Mouse (Mus musculus): ENCODE data around the gene Stk32c. TPM values are rescaled to one million over a fixed set of nuclear protein-coding genes. Genes with fewer than 3 reads are reported as not detected.
A peak's percentile ranks its signal among the peaks of the same experiment; 100 is the strongest.

The Stk32c gene
- total and polyA plus RNA-seq, 3 experiments, result 0.21 TPM; not detected in 2

DNA sequence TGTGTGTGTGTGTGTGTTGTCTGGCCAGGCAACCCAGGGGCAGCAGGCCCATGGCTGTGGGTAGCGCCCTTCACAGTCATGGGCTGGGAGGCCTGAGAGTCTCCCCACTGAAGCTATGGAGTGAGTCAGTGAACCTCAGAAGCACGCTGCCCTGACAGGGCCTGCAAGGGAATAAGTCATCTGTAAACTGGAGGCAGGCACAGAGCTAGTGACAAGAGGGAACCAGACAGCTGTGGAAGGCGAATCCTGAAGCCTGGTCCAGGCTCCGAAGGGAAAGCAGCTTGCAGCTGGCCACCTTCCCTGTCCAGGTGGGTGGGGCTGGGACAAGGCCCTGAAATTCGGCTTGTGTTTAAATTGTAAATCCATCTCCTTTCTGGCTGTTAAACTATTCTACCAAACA lies 33.0 kb upstream of the Stk32c start:
- Histone ChIP-seq H3K4me1 (ENCODE audit: control insufficient read depth in 1 of 2, insufficient read depth in 2 of 2, low read length in 2 of 2) (peaks cover 4 to 12% of the 10 kb centered on the region in 2 experiments; a peak in 3 of 4 replicates), H3K9ac (ENCODE audit: control insufficient read depth, low read depth, low read length, poor library complexity, severe bottlenecking) (no peak overlapping the region), H3K27ac (ENCODE audit: control insufficient read depth, low read depth, low read length) (no peak overlapping the region), H3K36me3 (ENCODE audit: control insufficient read depth in 1 of 2, insufficient read depth in 2 of 2, low read length in 2 of 2) (0 out of 4 replicates have a peak, but pooled peaks cover 0 to 3% of the 10 kb centered on the region in 2 experiments), H3K27me3 (ENCODE audit: control insufficient read depth in 1 of 2, insufficient read depth in 2 of 2, low read length in 2 of 2) (no peaks in the 10 kb centered on the region; a peak in 2 of 4 replicates), H3K9me3 (replicated peaks; ENCODE audit: insufficient read depth, low read length) (no peaks in the 10 kb centered on the region), H3K4me3 (ENCODE audit: control insufficient read depth in 1 of 2, insufficient read depth in 1 of 2, low read depth in 2 of 2, low read length in 2 of 2) (no peak overlapping the region), H3K79me2 (ENCODE audit: control insufficient read depth, insufficient read depth, low read length, poor library complexity) (peaks cover 7% of the 10 kb centered on the region; the same call in 1 of the 2 replicates)
- DNase-seq (ENCODE audit: low read depth, low spot score), result no peak
- TF ChIP-seq KAT2A (conservative IDR thresholded peaks at IDR 0.05; ENCODE audit: low read depth, low read length) (no peak), MAX (IDR thresholded peaks at IDR 0.05; ENCODE audit: low read length) (no peak), JUND (IDR thresholded peaks at IDR 0.05; ENCODE audit: low read depth, low read length) (no peak), UBTF (IDR thresholded peaks at IDR 0.05; ENCODE audit: borderline replicate concordance, insufficient read depth, low read depth, low read length) (no peak), USF1 (IDR thresholded peaks at IDR 0.05; ENCODE audit: low read depth, low read length) (no peak), CHD1 (IDR thresholded peaks at IDR 0.05; ENCODE audit: low read depth, low read length) (no peak), GABPA (IDR thresholded peaks at IDR 0.05; ENCODE audit: low read depth, low read length) (no peak), ZKSCAN1 (IDR thresholded peaks at IDR 0.05; ENCODE audit: low read depth, low read length) (no peak), MYC (IDR thresholded peaks at IDR 0.05; ENCODE audit: low read depth, low read length) (no peak), RAD21 (IDR thresholded peaks at IDR 0.05; ENCODE audit: low read depth, low read length) (no peak), E2F4 (IDR thresholded peaks at IDR 0.05; ENCODE audit: borderline replicate concordance, low read depth, low read length) (no peak), MAFK (IDR thresholded peaks at IDR 0.05; ENCODE audit: borderline replicate concordance, low read depth, low read length) (no peak)

DNA sequence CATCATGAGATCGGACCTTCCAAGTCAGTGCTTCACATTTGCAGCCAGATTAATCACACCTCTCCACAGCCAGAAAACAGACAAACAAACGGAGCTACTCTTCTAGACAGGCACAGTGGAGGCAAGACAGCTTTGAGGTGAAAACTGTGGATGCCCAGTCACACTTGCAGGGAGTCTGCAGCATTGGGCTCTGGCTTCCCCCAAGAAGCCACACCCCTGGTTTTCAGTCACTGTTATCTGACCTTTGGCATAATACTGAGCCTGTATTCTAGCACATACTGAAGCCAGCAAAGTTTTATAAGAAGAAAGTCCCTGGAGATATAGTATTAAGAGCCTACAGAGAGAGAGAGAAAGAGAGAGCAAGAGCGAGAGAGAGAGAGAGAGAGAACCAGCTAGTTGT lies 26.3 kb upstream of the Stk32c start:
- H3K36me3 ChIP-seq (ENCODE audit: control insufficient read depth in 1 of 2, insufficient read depth in 2 of 2, low read length in 2 of 2), result 0 out of 4 replicates have a peak, but pooled peaks cover 0 to 3% of the 10 kb centered on the region in 2 experiments
- peak; percentile 31 for DNase-seq (ENCODE audit: low read depth, low spot score)
- H3K4me3 ChIP-seq (ENCODE audit: control insufficient read depth in 1 of 2, insufficient read depth in 1 of 2, low read depth in 2 of 2, low read length in 2 of 2), result no peak overlapping the region
- no peak for TF ChIP-seq RAD21 (IDR thresholded peaks at IDR 0.05; ENCODE audit: low read depth, low read length)
- no peak for TF ChIP-seq TAL1 (IDR thresholded peaks at IDR 0.05; ENCODE audit: low read length)
- no peak for TF ChIP-seq MXI1 (IDR thresholded peaks at IDR 0.05; ENCODE audit: low read depth, low read length)
- TF ChIP-seq EP300 (IDR thresholded peaks at IDR 0.05; ENCODE audit: low read depth in 1 of 2, low read length in 2 of 2), result no peak
- no peak for TF ChIP-seq GABPA (IDR thresholded peaks at IDR 0.05; ENCODE audit: low read depth, low read length)
- TF ChIP-seq POLR2AphosphoS2 (IDR thresholded peaks at IDR 0.05; ENCODE audit: low read length), result no peak
- TF ChIP-seq ELF1 (IDR thresholded peaks at IDR 0.05; ENCODE audit: low read depth, low read length), result no peak
- no peak for TF ChIP-seq POLR2A (IDR thresholded peaks at IDR 0.05; ENCODE audit: control insufficient read depth in 1 of 2, insufficient read depth in 1 of 2, low read depth in 1 of 2, low read length in 2 of 2, poor library complexity in 1 of 2)
- H3K27me3 ChIP-seq (ENCODE audit: control insufficient read depth in 1 of 2, insufficient read depth in 2 of 2, low read length in 2 of 2), result no peaks in the 10 kb centered on the region; a peak in 2 of 4 replicates
- no peaks in the 10 kb centered on the region for H3K79me2 ChIP-seq (ENCODE audit: control insufficient read depth, insufficient read depth, low read length, poor library complexity)
- peaks cover 2 to 7% of the 10 kb centered on the region in 2 experiments; a peak in 3 of 4 replicates for H3K4me1 ChIP-seq (ENCODE audit: control insufficient read depth in 1 of 2, insufficient read depth in 2 of 2, low read length in 2 of 2)
- H3K27ac ChIP-seq (ENCODE audit: control insufficient read depth, low read depth, low read length), result no peak overlapping the region
- no peak overlapping the region for H3K9ac ChIP-seq (ENCODE audit: control insufficient read depth, low read depth, low read length, poor library complexity, severe bottlenecking)
- no peaks in the 10 kb centered on the region for H3K9me3 ChIP-seq (replicated peaks; ENCODE audit: insufficient read depth, low read length)

All from MEL (cell line).